Mouse (Mus musculus): Measurements from ENCODE around the gene Nemf.
"Not testable (repeated sequence)": the region's sequence is repeated elsewhere in the genome, so short reads cannot be mapped to it uniquely, and the experiment has no call there.

- not testable (repeated sequence) for TF ChIP-seq EP300, CTCF (IDR thresholded peaks at IDR 0.05; ENCODE audit: low read depth)
Measured at GRCm38 (mm10) chr12:69377636-69378035, 20.7 kb upstream of the Nemf start.

All from liver, postnatal 0 days (tissue).